Mouse (Mus musculus) liver, embryonic 14.5 days (tissue): Measurements from ENCODE around the gene Arg2. TPM values are rescaled to one million over a fixed set of nuclear protein-coding genes. Genes with fewer than 3 reads are reported as not detected.

ENCODE experiments used
- ATAC-seq: fragments of 200-750 bp; cut with Nextera tagmentation; 2 replicates; pipeline ENCODE4 v1.8.0; 2017; ENCODE audit warnings: moderate number of reproducible peaks, mild to moderate bottlenecking, moderate library complexity; ENCODE audit not compliant: insufficient read depth
- DNase-seq, 3 experiments: peaks; one replicate each; pipeline ENCODE4 v3.0.0-alpha.2; 2012 to 2013; ENCODE audit warnings: low read depth in 3 of 3, low spot score in 3 of 3
- H3K27ac ChIP-seq: fragments of 300-500 bp; sonication (generic); 2 replicates; pipeline ENCODE4 v1.5.1; 2014; ENCODE audit warnings: moderate library complexity, mild to moderate bottlenecking, control low read depth, inconsistent platforms
- H3K27me3 ChIP-seq: fragments of 300-500 bp; sonication (generic); 2 replicates; pipeline ENCODE4 v1.6.1; 2014; ENCODE audit warnings: mild to moderate bottlenecking, low read length, moderate library complexity; ENCODE audit not compliant: control insufficient read depth, insufficient read depth
- H3K36me3 ChIP-seq: fragments of 300-500 bp; sonication (generic); replicated peaks from 2 replicates; pipeline ENCODE4 v1.6.1; 2014; ENCODE audit warnings: low read depth; ENCODE audit not compliant: control insufficient read depth, insufficient read depth
- H3K4me1 ChIP-seq, 2 experiments: fragments of 200-500 bp in 1 of 2; fragments of 300-500 bp in 1 of 2; sonication (generic) in 1 of 2; replicated peaks; 2 replicates each; pipeline ENCODE4 v1.6.1; 2012 to 2014; ENCODE audit warnings: antibody characterized with exemption in 1 of 2, inconsistent platforms in 1 of 2, low read length in 1 of 2; ENCODE audit not compliant: control insufficient read depth in 2 of 2, insufficient read depth in 2 of 2
- H3K4me2 ChIP-seq: fragments of 300-500 bp; sonication (generic); 2 replicates; pipeline ENCODE4 v1.6.1; 2014; ENCODE audit warnings: low read depth, mild to moderate bottlenecking, control low read depth, moderate library complexity
- H3K4me3 ChIP-seq, 2 experiments: fragments of 200-500 bp in 1 of 2; fragments of 300-500 bp in 1 of 2; sonication (generic) in 1 of 2; 2 replicates each; pipeline ENCODE4 v1.5.1; 2012 to 2014; ENCODE audit warnings: low read depth in 2 of 2, low read length in 2 of 2, mild to moderate bottlenecking in 2 of 2, control low read depth in 1 of 2, inconsistent platforms in 1 of 2, moderate library complexity in 1 of 2; ENCODE audit not compliant: insufficient read depth in 1 of 2
- H3K9ac ChIP-seq: fragments of 300-500 bp; sonication (generic); replicated peaks from 2 replicates; pipeline ENCODE4 v1.6.1; 2014; ENCODE audit warnings: mild to moderate bottlenecking, control low read depth, moderate library complexity
- H3K9me3 ChIP-seq: fragments of 300-500 bp; sonication (generic); 2 replicates; pipeline ENCODE4 v1.6.1; 2016; ENCODE audit warnings: low read length, mixed read lengths; ENCODE audit not compliant: control insufficient read depth
- CTCF ChIP-seq: IDR thresholded peaks from 2 replicates; pipeline ENCODE4 v1.5.1; 2016; ENCODE audit warnings: antibody characterized with exemption, low read depth, control low read depth
- EP300 ChIP-seq: IDR thresholded peaks from 2 replicates; pipeline ENCODE4 v1.6.1; 2016; ENCODE audit warnings: antibody characterized with exemption, low read depth
- WGBS: fragments of 180-500 bp; shearing (Covaris S2); extraction: QIAGEN DNeasy Blood & Tissue Kit; methylation state at CpG from one replicate; pipeline ENCODE4 v1.1.7; 2014; ENCODE audit not compliant: insufficient replicate concordance; 5-methylcytosine and 5-hydroxymethylcytosine counted together
- polyA plus RNA-seq, 2 experiments: library from polyadenylated mRNA; depleted of rRNA in 1 of 2; stranded (reverse) in 1 of 2; unstranded in 1 of 2; fragments of >200 nt; fragmentation: Nextera tagmentation in 1 of 2; extraction: Ambion mirVana in 1 of 2; gene quantifications; 2 replicates each; pipeline versions ENCODE4 v1.2.1 to v1.2.3; 2012 to 2014

Arg2 gene
- polyA plus RNA-seq, 2 experiments: not detected

DNA sequence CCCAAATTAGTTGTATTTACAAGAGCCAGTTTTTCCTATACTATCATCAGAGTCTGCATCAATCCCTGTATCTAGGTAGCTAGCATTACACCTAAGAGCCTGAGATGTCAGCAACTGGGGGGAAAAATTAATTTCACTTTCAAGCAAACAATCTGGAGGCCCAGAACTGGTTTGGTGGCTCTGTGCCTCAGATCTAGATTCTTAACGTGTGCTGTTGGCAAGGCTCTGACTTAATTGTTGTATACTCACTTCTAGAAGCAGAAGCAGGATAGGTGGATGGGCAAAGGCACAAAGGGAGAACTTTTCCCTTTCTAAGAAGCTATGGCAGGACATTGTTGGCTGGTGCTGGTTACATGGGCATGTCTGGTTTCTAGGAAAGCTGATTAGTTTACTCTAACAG, 8.8 kb downstream of the Arg2 start:
- Histone ChIP-seq H3K9me3 (no peaks in the 10 kb centered on the region), H3K36me3 (no peaks in the 10 kb centered on the region), H3K4me2 (no peak overlapping the region), H3K4me3 (no peak overlapping the region), H3K27ac (no peak overlapping the region), H3K4me1 (no peaks in the 10 kb centered on the region), H3K9ac (no peak overlapping the region), H3K27me3 (no peaks in the 10 kb centered on the region; the same call in 1 of the 2 replicates)
- 38% methylated on average over 1 of the region's 1 CpGs for WGBS
- no peak for ATAC-seq
- DNase-seq: no peak
- TF ChIP-seq CTCF (no peak), EP300 (no peak)

DNA sequence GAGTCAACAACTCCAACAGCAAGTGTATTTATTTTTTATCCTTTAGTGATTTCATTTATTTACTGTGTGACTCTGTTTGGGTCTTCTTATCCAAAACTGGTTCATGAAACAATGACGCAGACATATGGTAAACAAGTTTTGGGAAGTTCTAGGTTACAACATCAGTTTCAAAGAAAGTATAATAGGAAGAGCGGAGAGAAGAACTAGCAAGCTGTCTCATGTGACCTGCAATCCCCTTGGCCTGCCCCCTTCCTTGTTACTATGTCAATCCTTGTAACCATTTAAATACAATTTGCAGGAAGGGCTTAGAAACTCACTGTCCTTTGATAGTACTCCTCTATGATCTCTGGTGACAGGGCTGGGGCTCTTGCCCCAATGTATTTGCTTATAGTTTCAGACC, 10.2 kb downstream of the Arg2 start:
- DNase-seq (no peak), ATAC-seq (no peak)
- Histone ChIP-seq H3K27me3 (no peaks in the 10 kb centered on the region), H3K27ac (no peak overlapping the region), H3K9ac (no peak overlapping the region), H3K4me1 (no peaks in the 10 kb centered on the region), H3K4me3 (no peak overlapping the region), H3K9me3 (no peaks in the 10 kb centered on the region), H3K36me3 (no peaks in the 10 kb centered on the region), H3K4me2 (no peak overlapping the region)
- TF ChIP-seq EP300 (no peak), CTCF (no peak)
- WGBS: 67% methylated on average over 2 of the region's 2 CpGs

DNA sequence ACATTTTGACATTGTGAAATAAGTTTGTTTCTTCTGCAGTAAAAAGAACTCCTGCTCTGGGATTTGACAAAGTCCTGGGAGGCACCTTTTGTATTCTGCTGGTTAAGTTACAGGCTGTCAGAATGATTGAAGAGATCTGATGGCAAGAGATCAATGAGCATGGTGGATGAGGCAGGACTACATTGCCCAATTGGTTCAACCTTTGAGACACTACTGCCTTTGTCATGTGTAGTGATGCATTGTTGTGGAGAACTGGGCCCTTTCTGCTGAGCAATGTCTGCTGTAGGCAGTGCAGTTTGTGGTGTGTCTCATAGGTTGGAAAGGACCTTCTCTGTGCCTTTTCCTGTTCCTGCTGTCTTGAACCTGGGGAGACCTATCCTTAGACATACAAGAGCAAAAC, 10.8 kb downstream of the Arg2 start:
- Histone ChIP-seq H3K27ac (no peak overlapping the region), H3K4me1 (no peaks in the 10 kb centered on the region), H3K9ac (no peak overlapping the region), H3K4me3 (no peak overlapping the region), H3K36me3 (no peaks in the 10 kb centered on the region), H3K9me3 (no peaks in the 10 kb centered on the region), H3K27me3 (no peaks in the 10 kb centered on the region), H3K4me2 (no peak overlapping the region)
- TF ChIP-seq CTCF: no peak
- no peak for TF ChIP-seq EP300
- DNase-seq (no peak), ATAC-seq (no peak)

DNA sequence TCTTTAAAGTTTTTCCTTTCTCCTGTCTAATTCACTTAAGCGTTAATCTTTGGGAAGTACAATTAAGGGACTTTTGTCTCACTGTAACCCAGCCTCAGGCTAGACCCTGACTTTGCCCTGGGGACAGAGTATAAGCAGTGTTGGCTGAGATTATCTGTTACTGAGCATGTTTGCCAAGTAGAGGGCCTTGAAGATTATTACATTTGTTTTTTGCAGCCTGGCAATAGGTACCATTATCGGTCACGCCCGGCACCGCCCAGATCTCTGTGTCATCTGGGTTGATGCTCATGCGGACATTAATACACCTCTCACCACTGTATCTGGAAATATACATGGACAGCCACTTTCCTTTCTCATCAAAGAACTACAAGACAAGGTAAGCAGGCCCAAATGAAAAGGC, 19.1 kb downstream of the Arg2 start:
- WGBS: 89% methylated on average over 6 of the region's 6 CpGs
- no peaks in the 10 kb centered on the region for H3K4me1 ChIP-seq
- TF ChIP-seq CTCF: no peak
- TF ChIP-seq EP300: no peak

DNA sequence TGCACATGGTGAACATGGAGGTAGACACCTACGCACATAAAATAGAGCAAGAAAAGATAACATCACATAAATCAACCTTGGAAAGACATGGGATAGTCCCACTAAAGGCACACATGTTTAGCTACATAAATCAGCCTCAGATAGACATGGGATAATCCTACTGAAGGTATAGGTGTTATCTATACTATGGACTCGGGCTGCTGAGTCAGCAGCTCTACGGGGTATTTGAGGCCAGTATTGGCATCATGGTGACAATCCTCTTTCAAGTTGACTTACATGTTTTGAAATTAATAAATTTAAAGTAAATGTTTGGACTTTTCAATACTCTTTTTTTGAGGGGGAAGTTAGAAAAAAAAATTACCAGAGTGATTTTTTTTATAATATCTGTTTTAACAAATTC, 32.3 kb downstream of the Arg2 start:
- ATAC-seq (no peak), DNase-seq (no peak)
- Histone ChIP-seq H3K36me3 (peaks cover 27% of the 10 kb centered on the region), H3K4me3 (no peak overlapping the region), H3K9me3 (no peaks in the 10 kb centered on the region), H3K27me3 (no peaks in the 10 kb centered on the region), H3K4me2 (no peak overlapping the region), H3K27ac (no peak overlapping the region), H3K4me1 (no peaks in the 10 kb centered on the region), H3K9ac (no peak overlapping the region)
- TF ChIP-seq CTCF (no peak), EP300 (no peak)
- WGBS: 75% methylated on average over 3 of the region's 3 CpGs

More for the DNA sequence above, 19.1 kb downstream of the Arg2 start:
- Histone ChIP-seq H3K36me3 (no peaks in the 10 kb centered on the region), H3K9me3 (no peaks in the 10 kb centered on the region), H3K27ac (no peak overlapping the region), H3K9ac (no peak overlapping the region), H3K4me3 (no peak overlapping the region), H3K4me2 (no peak overlapping the region), H3K27me3 (no peaks in the 10 kb centered on the region)
- DNase-seq (no peak), ATAC-seq (no peak)

DNA sequence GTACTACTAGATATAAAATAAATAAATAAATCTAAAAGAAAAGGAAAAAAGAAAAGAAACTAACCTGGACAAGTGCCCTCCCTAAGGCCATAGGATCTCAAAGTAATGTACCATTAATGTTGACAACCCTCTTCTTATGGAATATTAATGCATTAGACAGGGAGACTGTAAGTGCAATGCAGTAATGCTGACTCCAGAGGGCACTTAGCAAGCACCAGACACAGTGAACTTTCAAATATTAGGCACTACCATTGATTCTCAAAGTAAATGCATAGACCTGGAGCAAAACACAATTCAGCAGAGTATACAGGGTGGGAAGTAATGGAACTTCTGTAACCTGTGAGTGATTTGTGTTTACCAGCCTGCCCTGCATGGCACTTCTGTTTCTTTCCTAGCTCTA, 38.6 kb downstream of the Arg2 start:
- no peak overlapping the region for H3K4me2 ChIP-seq
- no peak for DNase-seq
- H3K9ac ChIP-seq: no peak overlapping the region
- H3K27ac ChIP-seq: no peak overlapping the region
- H3K9me3 ChIP-seq: no peaks in the 10 kb centered on the region
- no peak overlapping the region for H3K4me3 ChIP-seq
- no peaks in the 10 kb centered on the region; the same call in 1 of the 2 replicates for H3K36me3 ChIP-seq
- peaks cover 9 to 14% of the 10 kb centered on the region in 2 experiments for H3K4me1 ChIP-seq
- no peak for TF ChIP-seq EP300
- peak; percentile 25; the same call in 1 of the 2 replicates for TF ChIP-seq CTCF
- no peaks in the 10 kb centered on the region for H3K27me3 ChIP-seq
- no peak for ATAC-seq
